Mouse (Mus musculus): ENCODE measurements around the gene Nme6.

The Nme6 gene

GRCm38 (mm10) chr9:109866218-109866617 is 33.7 kb downstream of the Nme6 start:
- no peak for ATAC-seq (ENCODE audit: insufficient number of reproducible peaks, low FRiP score, low TSS enrichment)

- no peak for ATAC-seq (ENCODE audit: insufficient number of reproducible peaks, low FRiP score, low TSS enrichment)
Measured at GRCm38 (mm10) chr9:109870983-109871572, 38.5 kb downstream of the Nme6 start.

- ATAC-seq (ENCODE audit: insufficient number of reproducible peaks, low FRiP score, low TSS enrichment) = peak; percentile 96
Measured at GRCm38 (mm10) chr9:109874797-109875691, 42.5 kb downstream of the Nme6 start, which contains the start of gene Cdc25a. TSS of gene Cdc25a (plus strand) at chr9:109875579.

GRCm38 (mm10) chr9:109875695-109876601 is 43.4 kb downstream of the Nme6 start:
- peak; percentile 53 for ATAC-seq (ENCODE audit: insufficient number of reproducible peaks, low FRiP score, low TSS enrichment)

GRCm38 (mm10) chr9:109876756-109877155 is 44.2 kb downstream of the Nme6 start:
- ATAC-seq (ENCODE audit: insufficient number of reproducible peaks, low FRiP score, low TSS enrichment) = no peak

- no peak for ATAC-seq (ENCODE audit: insufficient number of reproducible peaks, low FRiP score, low TSS enrichment)
Measured at GRCm38 (mm10) chr9:109877666-109878065, 45.1 kb downstream of the Nme6 start.

- ATAC-seq (ENCODE audit: insufficient number of reproducible peaks, low FRiP score, low TSS enrichment) = no peak
Measured at GRCm38 (mm10) chr9:109879305-109879704, 46.8 kb downstream of the Nme6 start.

GRCm38 (mm10) chr9:109886259-109886658 is 53.7 kb downstream of the Nme6 start:
- no peak for ATAC-seq (ENCODE audit: insufficient number of reproducible peaks, low FRiP score, low TSS enrichment)

GRCm38 (mm10) chr9:109887321-109887720 is 54.8 kb downstream of the Nme6 start:
- ATAC-seq (ENCODE audit: insufficient number of reproducible peaks, low FRiP score, low TSS enrichment) = no peak

GRCm38 (mm10) chr9:109891501-109891900 is 59.0 kb downstream of the Nme6 start:
- peak; percentile 43; the same call in 1 of the 2 replicates for ATAC-seq (ENCODE audit: insufficient number of reproducible peaks, low FRiP score, low TSS enrichment)
